Mouse (Mus musculus) gastrocnemius, postnatal 14 days (tissue): Measurements from ENCODE around the gene Gm17359. TPM values are rescaled to one million over a fixed set of nuclear protein-coding genes. Genes with fewer than 3 reads are reported as not detected.

Experiments
- DNase-seq: peaks from one replicate; pipeline ENCODE4 v3.0.0; 2021; ENCODE audit warnings: mixed read lengths
- intact Hi-C: fragments of 180-260 bp; cut with DNase I; formaldehyde crosslinking; loops from one replicate; pipeline ENCODE4 v1.15.1; 2025; ENCODE audit warnings: low total_unique reads
- long read RNA-seq, 2 experiments: library from polyadenylated mRNA; stranded (forward); transcript quantifications; one replicate each; pipeline ENCODE4 v2.0.0; 2021
- total RNA-seq, 2 experiments: library from RNA; stranded (reverse); gene quantifications; 2 replicates each; pipeline ENCODE4 v1.2.3; 2021

The Gm17359 gene
- not detected for total RNA-seq
- long read RNA-seq, experiment 1, partial matches to known transcripts = 0 of 2 reads
- long read RNA-seq, experiment 1, other reads (novel, unspliced or antisense) = 2 of 2 reads
- long read RNA-seq, experiment 2 = 0 reads

DNA sequence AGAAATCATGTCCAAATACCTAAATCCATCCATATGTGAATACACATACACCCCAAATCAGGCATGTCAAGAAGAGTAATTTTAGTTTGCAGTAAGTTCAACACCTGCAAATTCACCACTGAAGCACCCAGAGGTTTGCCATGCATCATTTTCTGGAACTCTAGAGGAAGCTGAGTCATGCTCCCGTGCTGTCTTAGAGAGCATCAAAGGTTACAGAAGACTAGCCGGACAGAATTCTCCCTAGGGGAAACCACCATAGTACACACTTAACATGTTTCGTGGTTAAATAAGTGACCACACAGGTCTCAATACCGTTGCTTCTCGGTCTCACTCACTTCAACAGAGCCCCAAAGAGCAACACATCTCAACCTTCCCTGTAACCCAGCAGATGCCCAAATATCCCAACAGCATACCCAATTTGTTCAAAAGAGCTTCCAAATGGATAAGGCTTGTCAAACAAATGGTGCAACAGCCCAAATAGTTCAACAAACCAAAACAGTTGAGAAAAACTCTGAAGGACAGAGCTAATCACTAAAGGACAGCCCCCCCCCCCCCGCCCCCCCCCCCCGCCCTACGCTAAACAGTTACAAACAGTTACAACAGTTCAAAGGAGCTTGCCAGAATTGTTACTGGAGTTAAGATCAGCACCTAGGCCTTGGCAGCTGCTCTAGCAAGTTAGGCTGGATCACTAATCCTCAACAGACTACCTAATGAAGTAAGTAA lies at the start of gene Gm17359:
Gene Gm17359, plus strand, starts transcription at position 618 of the 723 bp plus-strand sequence.
- DNase-seq = no peak

GRCm38 (mm10) chr3:79287108-79287576 lies 49.3 kb upstream of the Gm17359 start:
- intact Hi-C loops = no loop called here
- DNase-seq = peak; percentile 95

More for the DNA sequence above, at the start of gene Gm17359:
- intact Hi-C loops = no loop called here

GRCm38 (mm10) chr3:79287699-79288458 lies 48.6 kb upstream of the Gm17359 start:
- no peak for DNase-seq
- intact Hi-C loops = no loop called here

DNA sequence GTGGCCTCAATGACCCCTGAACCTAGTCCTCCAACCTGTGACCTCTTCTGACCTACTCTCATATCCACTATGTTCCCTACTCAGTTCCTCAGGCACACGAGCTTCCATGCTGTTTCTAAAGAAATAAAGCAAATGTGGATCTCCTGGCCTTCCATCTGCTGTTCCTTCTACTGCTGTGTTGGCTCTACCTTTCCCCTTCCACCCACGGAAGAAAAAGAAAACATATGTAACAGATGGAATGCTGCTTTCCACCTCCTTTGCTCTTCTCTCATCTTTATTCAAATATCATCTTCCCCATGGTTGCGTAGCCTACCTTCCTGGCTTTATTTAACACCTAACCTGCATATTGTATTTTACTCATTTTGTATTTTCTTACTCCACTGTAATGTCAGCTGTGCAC lies 47.4 kb upstream of the Gm17359 start:
- intact Hi-C loops = no loop called here
- DNase-seq = no peak

DNA sequence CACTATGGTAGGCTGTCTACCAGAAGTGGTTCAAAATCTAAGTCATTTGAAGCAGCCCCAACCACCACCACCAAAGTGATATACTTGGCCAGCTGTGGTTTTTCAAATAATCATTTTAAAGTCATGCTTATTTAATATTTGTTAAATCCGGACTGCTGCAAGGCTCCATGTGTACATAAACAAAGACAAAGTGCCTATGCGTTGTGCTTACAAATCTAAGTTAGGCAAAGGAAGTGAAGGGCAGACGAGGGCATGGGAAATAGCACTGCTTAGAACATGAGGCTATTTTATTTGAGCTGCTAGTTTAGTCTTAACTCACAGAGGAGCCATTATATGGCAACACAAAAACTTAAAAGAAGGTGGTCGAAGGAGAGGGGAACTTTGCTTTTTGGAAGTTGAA lies 43.4 kb upstream of the Gm17359 start:
- no peak for DNase-seq
- intact Hi-C loops = no loop called here

GRCm38 (mm10) chr3:79294701-79295100 lies 41.8 kb upstream of the Gm17359 start:
- DNase-seq = no peak
- intact Hi-C loops = no loop called here

GRCm38 (mm10) chr3:79296049-79296448 lies 40.4 kb upstream of the Gm17359 start:
- intact Hi-C loops = no loop called here
- DNase-seq = no peak

GRCm38 (mm10) chr3:79296586-79296985 lies 39.9 kb upstream of the Gm17359 start:
- intact Hi-C loops = no loop called here
- no peak for DNase-seq

DNA sequence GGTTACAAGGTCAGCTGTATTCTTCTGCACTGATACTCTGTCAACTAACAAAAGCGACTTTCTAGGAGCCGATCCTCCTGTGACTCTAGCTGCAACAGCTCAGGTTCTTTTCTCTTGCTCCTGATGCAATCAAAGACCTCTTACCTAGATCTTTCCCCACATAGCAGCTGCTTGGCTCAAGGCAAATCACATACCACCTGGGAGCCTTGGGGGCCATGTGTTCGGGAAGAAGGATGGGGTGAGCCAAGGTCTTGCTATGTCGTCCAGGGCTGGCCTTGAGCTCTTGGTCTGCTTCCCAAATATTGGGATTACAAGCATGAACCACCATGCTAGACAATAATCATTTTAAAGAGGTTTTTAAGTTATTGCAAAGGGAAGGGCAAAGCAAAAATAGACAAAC lies 39.2 kb upstream of the Gm17359 start:
- no peak for DNase-seq
- intact Hi-C loops = no loop called here

GRCm38 (mm10) chr3:79299401-79299800 lies 37.1 kb upstream of the Gm17359 start:
- intact Hi-C loops = no loop called here
- no peak for DNase-seq

DNA sequence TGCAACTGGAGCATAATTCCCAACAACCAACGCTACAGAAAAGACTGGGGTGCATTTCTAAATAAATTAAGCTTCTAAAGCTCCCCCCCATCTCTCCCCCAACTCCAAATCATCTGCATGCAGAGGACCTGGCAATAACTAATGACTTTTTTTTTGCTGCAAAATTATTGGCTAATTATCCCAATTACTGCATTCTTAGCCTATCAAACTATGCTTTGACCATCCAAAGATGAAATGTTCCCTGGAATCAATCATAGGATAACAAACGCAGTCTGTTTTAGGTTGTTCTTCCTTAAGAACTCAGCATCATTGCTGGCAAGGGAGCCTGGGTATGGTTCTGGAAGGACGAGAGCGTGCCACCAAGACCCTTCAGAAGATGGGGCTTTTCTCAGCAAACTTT lies 27.9 kb upstream of the Gm17359 start:
- intact Hi-C loops = no loop called here
- DNase-seq = no peak

DNA sequence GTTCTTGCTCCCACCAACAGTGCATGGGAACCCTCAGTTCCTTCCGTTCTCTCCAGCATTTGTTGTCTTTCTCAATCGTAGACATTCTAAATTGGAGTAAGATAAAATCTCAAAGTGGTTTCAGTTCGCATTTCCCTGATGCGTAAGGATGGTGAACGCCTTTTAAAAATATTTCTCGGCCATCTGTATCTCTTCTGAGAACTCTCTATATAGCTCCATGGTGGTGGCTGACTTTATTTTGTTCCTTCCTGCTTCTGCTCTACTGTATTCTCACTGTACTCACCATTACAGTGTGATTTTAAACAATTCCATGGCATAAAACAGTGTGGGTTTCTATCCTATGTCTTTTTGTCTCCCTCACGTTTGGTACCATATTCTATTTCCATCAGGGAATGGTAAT lies 26.3 kb upstream of the Gm17359 start:
- intact Hi-C loops = no loop called here

DNA sequence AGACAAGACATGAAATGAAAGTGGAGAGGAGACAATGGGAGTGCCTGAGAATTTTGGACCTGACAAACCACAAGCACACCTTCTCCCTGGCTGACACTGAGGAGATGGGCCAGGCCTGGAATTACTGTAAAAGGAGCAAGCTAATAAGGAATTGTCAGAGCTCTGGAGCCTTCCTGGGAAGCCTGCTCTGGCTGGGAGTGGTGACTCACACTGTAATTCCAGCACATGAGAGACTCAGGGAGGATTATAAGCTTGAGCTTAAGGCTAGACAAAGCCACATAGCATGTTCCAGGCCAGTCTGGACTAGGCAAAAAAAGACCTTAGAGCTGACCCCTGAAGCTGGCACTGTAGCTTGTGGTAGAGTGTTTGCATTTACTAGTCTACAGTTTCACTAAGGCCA lies 24.6 kb upstream of the Gm17359 start:
- no peak for DNase-seq
- intact Hi-C loops = no loop called here

More for the DNA sequence above, 26.3 kb upstream of the Gm17359 start:
- no peak for DNase-seq

DNA sequence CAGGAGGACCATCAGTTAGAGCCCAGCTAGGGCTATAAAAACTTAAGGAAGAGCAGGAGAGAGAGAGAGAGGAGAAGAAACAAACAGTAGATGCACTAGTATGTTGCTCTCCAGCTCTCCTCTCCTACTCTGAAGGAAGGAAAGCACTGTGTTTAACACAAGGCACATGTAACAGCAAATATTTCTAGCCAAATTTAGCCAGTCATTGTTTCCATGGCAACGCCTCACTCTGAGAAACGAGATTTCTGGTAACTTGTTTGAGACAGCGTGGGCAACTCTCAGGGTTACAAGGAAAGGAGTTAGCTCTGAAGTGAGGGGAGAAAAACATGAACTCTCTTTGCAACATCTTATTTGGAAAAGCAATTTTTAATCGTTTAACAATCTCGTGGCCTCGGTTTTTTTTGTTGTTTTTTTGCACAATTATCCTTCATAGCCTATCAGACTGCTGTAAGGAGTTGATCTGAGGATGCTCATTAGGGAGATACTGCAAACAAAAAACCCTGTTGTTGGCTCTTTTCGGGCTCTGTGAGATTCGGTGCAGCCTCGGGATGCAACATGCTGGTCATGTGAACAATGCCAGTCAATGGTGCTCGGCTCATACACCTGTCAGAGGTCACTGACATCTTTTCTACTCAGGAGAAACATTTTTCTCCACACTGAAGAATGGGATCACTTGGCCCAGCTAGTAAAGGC lies 22.3 kb upstream of the Gm17359 start:
- intact Hi-C loops = no loop called here
- DNase-seq = no peak

GRCm38 (mm10) chr3:79324697-79325526 lies 11.5 kb upstream of the Gm17359 start:
- intact Hi-C loops = no loop called here
- no peak for DNase-seq

GRCm38 (mm10) chr3:79329691-79330315 lies 6.7 kb upstream of the Gm17359 start:
- intact Hi-C loops = no loop called here

GRCm38 (mm10) chr3:79333051-79333450 lies 3.4 kb upstream of the Gm17359 start:
- intact Hi-C loops = no loop called here
- DNase-seq = no peak

More at GRCm38 (mm10) chr3:79329691-79330315, 6.7 kb upstream of the Gm17359 start:
- no peak for DNase-seq

GRCm38 (mm10) chr3:79333643-79334200 lies 2.7 kb upstream of the Gm17359 start:
- intact Hi-C loops = no loop called here
- DNase-seq = no peak
